In genomic region chrX:72275372-72275663, GRCm38 (mm10) we compare ENCODE assay signal across 12 mouse cellular contexts. TPM values are rescaled to one million over a fixed set of nuclear protein-coding genes. Genes with fewer than 3 reads are reported as not detected.
DNase-seq lines count a peak whose midpoint lies in the region; ATAC-seq lines count a peak whose summit lies in the region.
"Had no signal": no experiment of that assay in that cellular context is flagged by ENCODE, and none has a peak within 500 bp of the region (broad histone marks: within the 10 kb centered on the region; RNA-seq: fewer than 3 reads in every experiment).

No protein-coding gene starts in this region.

- intact Hi-C loops in heart, postnatal 14 days (cut with DNase I): loop anchor here (10.0 kb wide), 1 partner anchor 181 kb away; no protein-coding TSS in a partner anchor

- 63% methylated on average over 1 of the region's 1 CpGs for WGBS in heart, embryonic 13.5 days
- WGBS in embryonic facial prominence, embryonic 14.5 days: 69% methylated on average over 1 of the region's 1 CpGs
- WGBS in hindbrain, embryonic 16.5 days: 71% methylated on average over 1 of the region's 1 CpGs
- WGBS in midbrain, embryonic 16.5 days: 71% methylated on average over 1 of the region's 1 CpGs

- H3K9ac ChIP-seq in heart, embryonic 13.5 days: peak overlapping the region; percentile 71
- 0 out of 2 replicates have a peak overlapping the region, but pooled peaks have one; percentile 58 for H3K9ac ChIP-seq in embryonic facial prominence, embryonic 14.5 days (ENCODE audit: low read depth, low read length)
- no peak overlapping the region; the same call in 1 of the 2 replicates for H3K9ac ChIP-seq in hindbrain, embryonic 16.5 days (ENCODE audit: low read depth, low read length)
- H3K9ac ChIP-seq in midbrain, embryonic 16.5 days (ENCODE audit: low read depth, low read length): no peak overlapping the region

- H3K4me1 ChIP-seq in heart, embryonic 13.5 days: 0 out of 2 replicates have a peak, but pooled peaks cover 3% of the 10 kb centered on the region
- H3K4me1 ChIP-seq in embryonic facial prominence, embryonic 14.5 days (ENCODE audit: control insufficient read depth, insufficient read depth, low read length): no peaks in the 10 kb centered on the region
- no peaks in the 10 kb centered on the region for H3K4me1 ChIP-seq in hindbrain, embryonic 16.5 days (ENCODE audit: control insufficient read depth, insufficient read depth, low read depth, low read length)
- no peaks in the 10 kb centered on the region; the same call in 1 of the 2 replicates for H3K4me1 ChIP-seq in midbrain, embryonic 16.5 days (ENCODE audit: control insufficient read depth, insufficient read depth, low read length)

- ATAC-seq in heart, embryonic 13.5 days (ENCODE audit: extremely low read depth, insufficient number of reproducible peaks, low FRiP score, low TSS enrichment): no peak
- ATAC-seq in embryonic facial prominence, embryonic 14.5 days (ENCODE audit: low read depth): no peak
- no peak for ATAC-seq in hindbrain, embryonic 16.5 days
- no peak for ATAC-seq in midbrain, embryonic 16.5 days

- DNase-seq in heart, postnatal 14 days: no peak
- DNase-seq in embryonic facial prominence, embryonic 14.5 days (ENCODE audit: low spot score): peak; percentile 0
- no peak for DNase-seq in embryo, embryonic 9.5 days (ENCODE audit: extremely low spot score)
- DNase-seq in thymus, adult 18-20 months: no peak
- DNase-seq in cerebellum, adult 8-10 months: no peak
- DNase-seq: gastrocnemius, postnatal 36 days had no signal

- H3K4me2 ChIP-seq in heart, embryonic 13.5 days: peak overlapping the region; percentile 74
- peak overlapping the region; percentile 70 for H3K4me2 ChIP-seq in embryonic facial prominence, embryonic 14.5 days (ENCODE audit: low read depth, low read length)
- H3K4me2 ChIP-seq in hindbrain, embryonic 16.5 days (ENCODE audit: low read length): peak overlapping the region; percentile 76
- peak overlapping the region; percentile 67 for H3K4me2 ChIP-seq in midbrain, embryonic 16.5 days (ENCODE audit: low read length)

- no peak overlapping the region for H3K27ac ChIP-seq in heart, embryonic 13.5 days (replicated peaks)
- H3K27ac ChIP-seq in embryonic facial prominence, embryonic 14.5 days (replicated peaks; ENCODE audit: low read depth, low read length): no peak overlapping the region
- no peak overlapping the region for H3K27ac ChIP-seq in hindbrain, embryonic 16.5 days (ENCODE audit: low read depth, low read length)
- no peak overlapping the region for H3K27ac ChIP-seq in midbrain, embryonic 16.5 days (ENCODE audit: low read length)

- no peaks in the 10 kb centered on the region for H3K36me3 ChIP-seq in heart, embryonic 13.5 days
- H3K36me3 ChIP-seq in embryonic facial prominence, embryonic 14.5 days (ENCODE audit: control insufficient read depth, insufficient read depth, low read length): no peaks in the 10 kb centered on the region
- H3K36me3 ChIP-seq in hindbrain, embryonic 16.5 days (ENCODE audit: control insufficient read depth, insufficient read depth, low read length): no peaks in the 10 kb centered on the region
- H3K36me3 ChIP-seq in midbrain, embryonic 16.5 days (ENCODE audit: control insufficient read depth, insufficient read depth, low read length): no peaks in the 10 kb centered on the region

- peak overlapping the region; percentile 56 for H3K4me3 ChIP-seq in heart, embryonic 13.5 days
- H3K4me3 ChIP-seq in embryonic facial prominence, embryonic 14.5 days (ENCODE audit: low read depth, low read length): peak overlapping the region; percentile 50
- no peak overlapping the region; the same call in 1 of the 2 replicates for H3K4me3 ChIP-seq in hindbrain, embryonic 16.5 days (ENCODE audit: low read length)
- H3K4me3 ChIP-seq in midbrain, embryonic 16.5 days (ENCODE audit: low read depth, low read length): no peak overlapping the region

- H3K27me3 ChIP-seq in heart, embryonic 13.5 days (replicated peaks): no peaks in the 10 kb centered on the region
- no peaks in the 10 kb centered on the region for H3K27me3 ChIP-seq in embryonic facial prominence, embryonic 14.5 days (replicated peaks; ENCODE audit: control insufficient read depth, insufficient read depth, low read length)
- no peaks in the 10 kb centered on the region for H3K27me3 ChIP-seq in hindbrain, embryonic 16.5 days (replicated peaks; ENCODE audit: control insufficient read depth, insufficient read depth, low read length)
- H3K27me3 ChIP-seq in midbrain, embryonic 16.5 days (ENCODE audit: control insufficient read depth, insufficient read depth, low read depth, low read length): no peaks in the 10 kb centered on the region
- H3K27me3 ChIP-seq: CH12.LX had no signal

- H3K9me3 ChIP-seq in heart, embryonic 13.5 days: no peaks in the 10 kb centered on the region
- H3K9me3 ChIP-seq in embryonic facial prominence, embryonic 14.5 days (ENCODE audit: control insufficient read depth, low read length): no peaks in the 10 kb centered on the region
- no peaks in the 10 kb centered on the region for H3K9me3 ChIP-seq in hindbrain, embryonic 16.5 days (ENCODE audit: control insufficient read depth, low read length)
- H3K9me3 ChIP-seq in midbrain, embryonic 16.5 days (replicated peaks; ENCODE audit: control insufficient read depth, low read length, poor library complexity, severe bottlenecking): no peaks in the 10 kb centered on the region

RNA-seq across cellular contexts. Expression of gene Gabre, which starts 0.7 kb away (rescaled TPM):
- polyA plus RNA-seq in heart, embryonic 13.5 days (2015; fragmentation: Nextera tagmentation; extraction: Ambion mirVana): 1.9 and 2.3 TPM in 2 replicates
- 1 to 10 TPM in 1 of 2 experiments, under 1 TPM in 1; 0.44 to 2.0 TPM for total RNA-seq in heart, postnatal 14 days (2021)
- polyA plus RNA-seq in embryonic facial prominence, embryonic 14.5 days (2014; fragmentation: Nextera tagmentation; extraction: Ambion mirVana): 3.1 and 3.6 TPM in 2 replicates
- 0.95 and 1.0 TPM in 2 replicates for polyA plus RNA-seq in hindbrain, embryonic 16.5 days (2015; fragmentation: Nextera tagmentation; extraction: Ambion mirVana)
- 0.52 and 0.90 TPM in 2 replicates for polyA plus RNA-seq in midbrain, embryonic 16.5 days (2015; fragmentation: Nextera tagmentation; extraction: Ambion mirVana)
- total RNA-seq: CH12.LX had no signal

RNA-seq across cellular contexts. Expression of gene Magea4, which starts 53.5 kb away (rescaled TPM):
- not detected in 2 replicates for polyA plus RNA-seq in heart, embryonic 13.5 days (2015; fragmentation: Nextera tagmentation; extraction: Ambion mirVana)
- total RNA-seq in heart, postnatal 14 days (2021): not detected
- polyA plus RNA-seq in embryonic facial prominence, embryonic 14.5 days (2014; fragmentation: Nextera tagmentation; extraction: Ambion mirVana): not detected in 2 replicates
- not detected in 2 replicates for polyA plus RNA-seq in hindbrain, embryonic 16.5 days (2015; fragmentation: Nextera tagmentation; extraction: Ambion mirVana)
- polyA plus RNA-seq in midbrain, embryonic 16.5 days (2015; fragmentation: Nextera tagmentation; extraction: Ambion mirVana): not detected in 2 replicates
- total RNA-seq: adrenal gland, postnatal 10 days; CH12.LX; gastrocnemius, postnatal 36 days; left cerebral cortex, postnatal 36 days had no signal

Comparison
In these comparisons a context has a peak if more than half of its experiments do, and no peak if none do; other contexts are left out.
1. H3K4me3 ChIP-seq: peak in heart, embryonic 13.5 days (single experiment) and embryonic facial prominence, embryonic 14.5 days (single experiment); none in hindbrain, embryonic 16.5 days (single experiment) and midbrain, embryonic 16.5 days (single experiment).
2. H3K9ac ChIP-seq: peak in heart, embryonic 13.5 days (single experiment) and embryonic facial prominence, embryonic 14.5 days (single experiment); none in hindbrain, embryonic 16.5 days (single experiment) and midbrain, embryonic 16.5 days (single experiment).
3. Peak in every context shown above with its lines, with median percentiles within 50 percentile points of each other: H3K4me2 ChIP-seq.